Comparison of ENCODE assay signal across 7 mouse cellular contexts in the genomic region with DNA sequence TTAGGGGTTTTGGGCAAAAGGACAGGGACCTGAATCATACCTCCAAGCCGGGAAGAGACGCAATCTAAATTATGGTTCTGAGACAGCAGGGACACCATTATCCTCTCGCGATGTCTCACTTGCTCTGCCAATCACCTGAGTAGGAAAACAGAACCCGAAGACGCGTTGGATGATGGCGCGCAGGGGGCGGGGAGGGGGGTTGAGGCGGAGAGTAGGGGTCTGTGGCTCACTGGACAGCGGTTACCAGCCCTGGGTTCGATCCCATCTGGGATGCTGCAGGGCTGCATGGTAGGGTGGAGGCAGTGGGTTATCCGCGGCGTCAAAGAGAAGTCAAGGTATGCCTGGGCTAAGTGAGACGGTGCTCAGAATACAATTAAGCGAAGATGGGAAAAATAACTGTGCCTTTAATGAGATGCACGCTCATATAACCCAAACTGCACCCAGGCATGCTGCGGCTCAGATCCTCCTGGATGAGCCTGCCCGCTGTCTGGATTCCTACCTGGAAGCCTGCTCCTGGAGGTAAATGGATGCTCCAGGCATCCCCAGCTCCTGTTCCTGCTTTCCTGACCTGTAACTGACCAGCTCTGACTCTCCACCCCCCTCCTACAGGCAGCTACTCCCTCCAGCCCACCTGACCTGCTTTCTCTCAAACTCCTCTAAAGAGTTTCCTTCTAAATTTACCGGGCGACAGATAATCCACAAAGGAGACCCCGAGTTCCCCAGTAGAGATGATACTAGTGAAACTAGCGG. TPM values are rescaled to one million over a fixed set of nuclear protein-coding genes. Genes with fewer than 3 reads are reported as not detected.
DNase-seq lines count a peak whose midpoint lies in the region; ATAC-seq lines count a peak whose summit lies in the region.

No protein-coding gene starts in this region.

- H3K9ac ChIP-seq in liver, embryonic 11.5 days (ENCODE audit: low read depth, low read length) = no peak overlapping the region
- peak overlapping the region; percentile 45; the same call in 1 of the 2 replicates for H3K9ac ChIP-seq in forebrain, embryonic 14.5 days (ENCODE audit: low read length)
- H3K9ac ChIP-seq in liver, embryonic 13.5 days = no peak overlapping the region
- H3K9ac ChIP-seq in stomach, embryonic 16.5 days (ENCODE audit: low read length) = peak overlapping the region; percentile 69

- peak overlapping the region; percentile 41 for H3K4me2 ChIP-seq in liver, embryonic 11.5 days
- peak overlapping the region; percentile 46 for H3K4me2 ChIP-seq in forebrain, embryonic 14.5 days (ENCODE audit: low read length)
- H3K4me2 ChIP-seq in liver, embryonic 13.5 days = peak overlapping the region; percentile 42
- peak overlapping the region; percentile 58 for H3K4me2 ChIP-seq in stomach, embryonic 16.5 days (ENCODE audit: low read depth, low read length)

- peaks cover 8% of the 10 kb centered on the region; the same call in 1 of the 2 replicates for H3K4me1 ChIP-seq in liver, embryonic 11.5 days (replicated peaks; ENCODE audit: control insufficient read depth, insufficient read depth, low read length)
- H3K4me1 ChIP-seq in forebrain, embryonic 14.5 days (ENCODE audit: control insufficient read depth, insufficient read depth, low read length) = peaks cover 10% of the 10 kb centered on the region
- H3K4me1 ChIP-seq in liver, embryonic 13.5 days (replicated peaks) = peaks cover 12% of the 10 kb centered on the region
- H3K4me1 ChIP-seq in stomach, embryonic 16.5 days (ENCODE audit: control insufficient read depth, insufficient read depth, low read length) = peaks cover 8% of the 10 kb centered on the region

- H3K27me3 ChIP-seq in liver, embryonic 11.5 days (replicated peaks; ENCODE audit: control insufficient read depth, insufficient read depth, low read length) = peaks cover 7% of the 10 kb centered on the region; the same call in 1 of the 2 replicates
- H3K27me3 ChIP-seq in forebrain, embryonic 14.5 days (replicated peaks; ENCODE audit: control insufficient read depth, insufficient read depth, low read length) = no peaks in the 10 kb centered on the region
- H3K27me3 ChIP-seq in liver, embryonic 13.5 days = peaks cover 28% of the 10 kb centered on the region
- no peaks in the 10 kb centered on the region for H3K27me3 ChIP-seq in stomach, embryonic 16.5 days (ENCODE audit: control insufficient read depth, insufficient read depth, low read length)

- ATAC-seq in liver, embryonic 11.5 days (replicated peaks; ENCODE audit: low FRiP score) = no peak
- no peak; the same call in 1 of the 2 replicates for ATAC-seq in forebrain, embryonic 14.5 days
- no peak for ATAC-seq in liver, embryonic 13.5 days (ENCODE audit: low read depth)
- ATAC-seq in stomach, embryonic 16.5 days (ENCODE audit: insufficient read depth, low FRiP score) = no peak

- no peaks in the 10 kb centered on the region for H3K9me3 ChIP-seq in liver, embryonic 11.5 days (ENCODE audit: control insufficient read depth, low read length)
- H3K9me3 ChIP-seq in forebrain, embryonic 14.5 days (replicated peaks; ENCODE audit: control insufficient read depth, low read length) = no peaks in the 10 kb centered on the region
- H3K9me3 ChIP-seq in liver, embryonic 13.5 days (replicated peaks) = no peaks in the 10 kb centered on the region
- H3K9me3 ChIP-seq in stomach, embryonic 16.5 days (replicated peaks; ENCODE audit: control insufficient read depth, low read length) = no peaks in the 10 kb centered on the region

- WGBS in liver, embryonic 11.5 days = 16% methylated on average over 25 of the region's 25 CpGs
- WGBS in forebrain, embryonic 14.5 days = 16% methylated on average over 25 of the region's 25 CpGs
- 17% methylated on average over 25 of the region's 25 CpGs for WGBS in liver, embryonic 13.5 days (ENCODE audit: insufficient replicate concordance)
- 26% methylated on average over 25 of the region's 25 CpGs for WGBS in stomach, embryonic 16.5 days

- no peak for DNase-seq in liver, embryonic 11.5 days (ENCODE audit: low spot score)
- DNase-seq in liver = no peak
- DNase-seq in forebrain, embryonic 14.5 days (ENCODE audit: low spot score) = peak; percentile 67
- DNase-seq in liver, embryonic 13.5 days = no peak
- DNase-seq in cerebellum, adult 9-11 months = no peak
- no peak for DNase-seq in layer of hippocampus, adult 9-11 months

- H3K4me3 ChIP-seq in liver, embryonic 11.5 days (ENCODE audit: low read depth, low read length) = no peak overlapping the region
- H3K4me3 ChIP-seq in forebrain, embryonic 14.5 days (ENCODE audit: low read depth, low read length) = peak overlapping the region; percentile 11; the same call in 1 of the 2 replicates
- H3K4me3 ChIP-seq in liver, embryonic 13.5 days (replicated peaks) = no peak overlapping the region
- H3K4me3 ChIP-seq in stomach, embryonic 16.5 days (replicated peaks; ENCODE audit: low read length) = peak overlapping the region; percentile 29

- no peaks in the 10 kb centered on the region for H3K36me3 ChIP-seq in liver, embryonic 11.5 days (ENCODE audit: control insufficient read depth, insufficient read depth, low read length)
- H3K36me3 ChIP-seq in forebrain, embryonic 14.5 days (ENCODE audit: control insufficient read depth, insufficient read depth, low read length) = no peaks in the 10 kb centered on the region
- H3K36me3 ChIP-seq in liver, embryonic 13.5 days = no peaks in the 10 kb centered on the region
- no peaks in the 10 kb centered on the region for H3K36me3 ChIP-seq in stomach, embryonic 16.5 days (ENCODE audit: control insufficient read depth, insufficient read depth, low read length)

- H3K27ac ChIP-seq in liver, embryonic 11.5 days (ENCODE audit: low read depth, low read length) = no peak overlapping the region; the same call in 1 of the 2 replicates
- H3K27ac ChIP-seq in forebrain, embryonic 14.5 days (ENCODE audit: low read depth, low read length) = no peak overlapping the region
- no peak overlapping the region for H3K27ac ChIP-seq in liver, embryonic 13.5 days
- peak overlapping the region; percentile 36; the same call in 1 of the 2 replicates for H3K27ac ChIP-seq in stomach, embryonic 16.5 days (ENCODE audit: low read length)

RNA-seq across cellular contexts. Expression of gene Tmem211, which starts 0.8 kb away (rescaled TPM):
- 0.09 TPM in 1 of 2 replicates, not detected in the other for polyA plus RNA-seq in liver, embryonic 11.5 days (2014; fragmentation: Nextera tagmentation; extraction: Ambion mirVana)
- polyA plus RNA-seq in forebrain, embryonic 14.5 days (2014; fragmentation: Nextera tagmentation; extraction: Ambion mirVana) = not detected in 2 replicates
- polyA plus RNA-seq in liver, embryonic 13.5 days (2015; fragmentation: Nextera tagmentation; extraction: Ambion mirVana) = not detected in 2 replicates
- 1.3 and 1.5 TPM in 2 replicates for polyA plus RNA-seq in stomach, embryonic 16.5 days (2015; fragmentation: Nextera tagmentation; extraction: Ambion mirVana)

RNA-seq across cellular contexts. Expression of gene 2900026A02Rik, which starts 4.8 kb away (rescaled TPM):
- 1.8 and 2.2 TPM in 2 replicates for polyA plus RNA-seq in liver, embryonic 11.5 days (2014; fragmentation: Nextera tagmentation; extraction: Ambion mirVana)
- polyA plus RNA-seq in forebrain, embryonic 14.5 days (2014; fragmentation: Nextera tagmentation; extraction: Ambion mirVana) = 2.1 and 2.7 TPM in 2 replicates
- 0.98 and 1.2 TPM in 2 replicates for polyA plus RNA-seq in liver, embryonic 13.5 days (2015; fragmentation: Nextera tagmentation; extraction: Ambion mirVana)
- polyA plus RNA-seq in stomach, embryonic 16.5 days (2015; fragmentation: Nextera tagmentation; extraction: Ambion mirVana) = 14.9 TPM in 2 replicates

Comparison
In these comparisons a context has a peak if more than half of its experiments do, and no peak if none do; other contexts are left out.
1. H3K4me3 ChIP-seq: peak in forebrain, embryonic 14.5 days (single experiment) and stomach, embryonic 16.5 days (single experiment); none in liver, embryonic 11.5 days (single experiment) and liver, embryonic 13.5 days (single experiment).
2. H3K9ac ChIP-seq: peak in forebrain, embryonic 14.5 days (single experiment) and stomach, embryonic 16.5 days (single experiment); none in liver, embryonic 11.5 days (single experiment) and liver, embryonic 13.5 days (single experiment).
3. Peak in every context shown above with its lines, with median percentiles within 50 percentile points of each other: H3K4me2 ChIP-seq.